Mouse (Mus musculus): ENCODE data around the gene Cnot2. TPM values are rescaled to one million over a fixed set of nuclear protein-coding genes. Genes with fewer than 3 reads are reported as not detected.

Gene Cnot2
- polyA plus RNA-seq, 1 experiment from 2014 or later = 33.5 TPM

- peaks cover 45% of the 10 kb centered on the region for H3K27me3 ChIP-seq (ENCODE audit: control insufficient read depth, insufficient read depth, low read depth, low read length)
Measured at GRCm38 (mm10) chr10:116476559-116476958, 104.8 kb downstream of the Cnot2 start.

GRCm38 (mm10) chr10:116475725-116476124, 105.6 kb downstream of the Cnot2 start:
- Histone ChIP-seq H3K27me3 (ENCODE audit: control insufficient read depth, insufficient read depth, low read depth, low read length) (peaks cover 47% of the 10 kb centered on the region), H3K4me1 (ENCODE audit: control insufficient read depth, low read depth, low read length) (peaks cover 2% of the 10 kb centered on the region; the same call in 1 of the 2 replicates), H3K36me3 (ENCODE audit: control insufficient read depth, insufficient read depth) (no peaks in the 10 kb centered on the region), H3K9me3 (replicated peaks; ENCODE audit: control insufficient read depth, low read length) (no peaks in the 10 kb centered on the region; the same call in 1 of the 2 replicates), H3K4me3 (ENCODE audit: low read depth, low read length) (no peak overlapping the region), H3K27ac (ENCODE audit: low read length) (no peak overlapping the region), H3K9ac (ENCODE audit: low read depth, low read length) (no peak overlapping the region), H3K4me2 (ENCODE audit: low read depth, low read length) (no peak overlapping the region)
- 50% methylated on average over 6 of the region's 6 CpGs for WGBS (ENCODE audit: insufficient replicate concordance)
- no peak for ATAC-seq (ENCODE audit: low read depth)

More at GRCm38 (mm10) chr10:116476559-116476958, 104.8 kb downstream of the Cnot2 start:
- Histone ChIP-seq H3K9me3 (replicated peaks; ENCODE audit: control insufficient read depth, low read length) (no peaks in the 10 kb centered on the region; the same call in 1 of the 2 replicates), H3K9ac (ENCODE audit: low read depth, low read length) (no peak overlapping the region), H3K4me3 (ENCODE audit: low read depth, low read length) (no peak overlapping the region), H3K4me2 (ENCODE audit: low read depth, low read length) (no peak overlapping the region), H3K36me3 (ENCODE audit: control insufficient read depth, insufficient read depth) (no peaks in the 10 kb centered on the region), H3K4me1 (ENCODE audit: control insufficient read depth, low read depth, low read length) (peaks cover 2% of the 10 kb centered on the region; the same call in 1 of the 2 replicates), H3K27ac (ENCODE audit: low read length) (no peak overlapping the region)
- WGBS (ENCODE audit: insufficient replicate concordance) = 75% methylated on average over 3 of the region's 3 CpGs
- no peak for ATAC-seq (ENCODE audit: low read depth)

GRCm38 (mm10) chr10:116473759-116474549, 107.4 kb downstream of the Cnot2 start, which contains the start of gene Kcnmb4:
Gene Kcnmb4, minus strand, starts transcription at chr10:116473878.
- Histone ChIP-seq H3K9ac (ENCODE audit: low read depth, low read length) (peak within 1 kb of the TSS; percentile 16; the same call in 1 of the 2 replicates), H3K27ac (ENCODE audit: low read length) (no peak within 1 kb of the TSS), H3K4me2 (ENCODE audit: low read depth, low read length) (peak within 1 kb of the TSS; percentile 81), H3K27me3 (ENCODE audit: control insufficient read depth, insufficient read depth, low read depth, low read length) (peaks cover 52% of the 10 kb centered on the region), H3K9me3 (replicated peaks; ENCODE audit: control insufficient read depth, low read length) (no peaks in the 10 kb centered on the region; the same call in 1 of the 2 replicates), H3K36me3 (ENCODE audit: control insufficient read depth, insufficient read depth) (no peaks in the 10 kb centered on the region), H3K4me3 (ENCODE audit: low read depth, low read length) (peak within 1 kb of the TSS; percentile 61), H3K4me1 (ENCODE audit: control insufficient read depth, low read depth, low read length) (peaks cover 2% of the 10 kb centered on the region; the same call in 1 of the 2 replicates)
- peak; percentile 51; the same call in 1 of the 2 replicates for ATAC-seq (ENCODE audit: low read depth)
- WGBS (ENCODE audit: insufficient replicate concordance) = under 1% methylated on average over 55 of the region's 92 CpGs

- H3K27ac ChIP-seq (ENCODE audit: low read length) = no peak overlapping the region
- H3K4me3 ChIP-seq (ENCODE audit: low read depth, low read length) = peak overlapping the region; percentile 61
- H3K9me3 ChIP-seq (replicated peaks; ENCODE audit: control insufficient read depth, low read length) = no peaks in the 10 kb centered on the region; the same call in 1 of the 2 replicates
- peak overlapping the region; percentile 81 for H3K4me2 ChIP-seq (ENCODE audit: low read depth, low read length)
- H3K9ac ChIP-seq (ENCODE audit: low read depth, low read length) = no peak overlapping the region
- WGBS (ENCODE audit: insufficient replicate concordance) = under 1% methylated on average over 60 of the region's 78 CpGs
- peaks cover 52% of the 10 kb centered on the region for H3K27me3 ChIP-seq (ENCODE audit: control insufficient read depth, insufficient read depth, low read depth, low read length)
- H3K4me1 ChIP-seq (ENCODE audit: control insufficient read depth, low read depth, low read length) = peaks cover 2% of the 10 kb centered on the region; the same call in 1 of the 2 replicates
- no peaks in the 10 kb centered on the region for H3K36me3 ChIP-seq (ENCODE audit: control insufficient read depth, insufficient read depth)
- no peak for ATAC-seq (ENCODE audit: low read depth)
Measured at GRCm38 (mm10) chr10:116473071-116473758, 108.1 kb downstream of the Cnot2 start.

GRCm38 (mm10) chr10:116472579-116472978, 108.7 kb downstream of the Cnot2 start:
- H3K27ac ChIP-seq (ENCODE audit: low read length) = no peak overlapping the region
- no peaks in the 10 kb centered on the region for H3K36me3 ChIP-seq (ENCODE audit: control insufficient read depth, insufficient read depth)
- H3K4me2 ChIP-seq (ENCODE audit: low read depth, low read length) = peak overlapping the region; percentile 81
- 0 out of 2 replicates have a peak overlapping the region, but pooled peaks have one; percentile 61 for H3K4me3 ChIP-seq (ENCODE audit: low read depth, low read length)
- no peak overlapping the region for H3K9ac ChIP-seq (ENCODE audit: low read depth, low read length)
- no peak for ATAC-seq (ENCODE audit: low read depth)
- H3K27me3 ChIP-seq (ENCODE audit: control insufficient read depth, insufficient read depth, low read depth, low read length) = peaks cover 52% of the 10 kb centered on the region
- WGBS (ENCODE audit: insufficient replicate concordance) = 6% methylated on average over 5 of the region's 5 CpGs
- no peaks in the 10 kb centered on the region; the same call in 1 of the 2 replicates for H3K9me3 ChIP-seq (replicated peaks; ENCODE audit: control insufficient read depth, low read length)
- peaks cover 2% of the 10 kb centered on the region; the same call in 1 of the 2 replicates for H3K4me1 ChIP-seq (ENCODE audit: control insufficient read depth, low read depth, low read length)

- no peak overlapping the region for H3K4me2 ChIP-seq (ENCODE audit: low read depth, low read length)
- H3K27me3 ChIP-seq (ENCODE audit: control insufficient read depth, insufficient read depth, low read depth, low read length) = peaks cover 45% of the 10 kb centered on the region
- no peaks in the 10 kb centered on the region for H3K9me3 ChIP-seq (replicated peaks; ENCODE audit: control insufficient read depth, low read length)
- H3K9ac ChIP-seq (ENCODE audit: low read depth, low read length) = no peak overlapping the region
- no peak overlapping the region for H3K27ac ChIP-seq (ENCODE audit: low read length)
- ATAC-seq (ENCODE audit: low read depth) = no peak
- WGBS (ENCODE audit: insufficient replicate concordance) = 74% methylated on average over 11 of the region's 11 CpGs
- no peak overlapping the region for H3K4me3 ChIP-seq (ENCODE audit: low read depth, low read length)
- peaks cover 2% of the 10 kb centered on the region; the same call in 1 of the 2 replicates for H3K4me1 ChIP-seq (ENCODE audit: control insufficient read depth, low read depth, low read length)
- H3K36me3 ChIP-seq (ENCODE audit: control insufficient read depth, insufficient read depth) = no peaks in the 10 kb centered on the region
Measured at GRCm38 (mm10) chr10:116470306-116470925, 110.9 kb downstream of the Cnot2 start.

- no peaks in the 10 kb centered on the region for H3K9me3 ChIP-seq (replicated peaks; ENCODE audit: control insufficient read depth, low read length)
- no peak for ATAC-seq (ENCODE audit: low read depth)
Measured at GRCm38 (mm10) chr10:116468094-116468493, 113.2 kb downstream of the Cnot2 start.

GRCm38 (mm10) chr10:116463753-116464345, 117.5 kb downstream of the Cnot2 start:
- H3K27me3 ChIP-seq (ENCODE audit: control insufficient read depth, insufficient read depth, low read depth, low read length) = no peaks in the 10 kb centered on the region
- H3K4me3 ChIP-seq (ENCODE audit: low read depth, low read length) = no peak overlapping the region
- no peaks in the 10 kb centered on the region for H3K9me3 ChIP-seq (replicated peaks; ENCODE audit: control insufficient read depth, low read length)
- no peak for ATAC-seq (ENCODE audit: low read depth)
- H3K36me3 ChIP-seq (ENCODE audit: control insufficient read depth, insufficient read depth) = no peaks in the 10 kb centered on the region
- H3K4me2 ChIP-seq (ENCODE audit: low read depth, low read length) = no peak overlapping the region
- H3K9ac ChIP-seq (ENCODE audit: low read depth, low read length) = no peak overlapping the region
- whole genome bisulfite sequencing (ENCODE audit: insufficient replicate concordance) = 71% methylated on average over 12 of the region's 12 CpGs
- H3K4me1 ChIP-seq (ENCODE audit: control insufficient read depth, low read depth, low read length) = no peaks in the 10 kb centered on the region
- H3K27ac ChIP-seq (ENCODE audit: low read length) = no peak overlapping the region

More at GRCm38 (mm10) chr10:116468094-116468493, 113.2 kb downstream of the Cnot2 start:
- Histone ChIP-seq H3K4me3 (ENCODE audit: low read depth, low read length) (no peak overlapping the region), H3K36me3 (ENCODE audit: control insufficient read depth, insufficient read depth) (no peaks in the 10 kb centered on the region), H3K27ac (ENCODE audit: low read length) (no peak overlapping the region), H3K27me3 (ENCODE audit: control insufficient read depth, insufficient read depth, low read depth, low read length) (peaks cover 22% of the 10 kb centered on the region), H3K9ac (ENCODE audit: low read depth, low read length) (no peak overlapping the region), H3K4me2 (ENCODE audit: low read depth, low read length) (no peak overlapping the region), H3K4me1 (ENCODE audit: control insufficient read depth, low read depth, low read length) (no peaks in the 10 kb centered on the region; the same call in 1 of the 2 replicates)
- 49% methylated on average over 5 of the region's 5 CpGs for WGBS (ENCODE audit: insufficient replicate concordance)
